Mouse (Mus musculus): ENCODE measurements around the gene Cldn34b2. TPM values are rescaled to one million over a fixed set of nuclear protein-coding genes. Genes with fewer than 3 reads are reported as not detected.
"Not testable (repeated sequence)": the region's sequence is repeated elsewhere in the genome, so short reads cannot be mapped to it uniquely, and the experiment has no call there.

The Cldn34b2 gene
- polyA plus RNA-seq, 1 experiment from 2014 or later = not detected

- WGBS = 59% methylated on average over 1 of the region's 1 CpGs
- no peak overlapping the region for H3K4me3 ChIP-seq (ENCODE audit: low read depth, low read length)
- H3K36me3 ChIP-seq (ENCODE audit: control insufficient read depth, insufficient read depth, low read length) = no peaks in the 10 kb centered on the region
- H3K4me2 ChIP-seq (replicated peaks; ENCODE audit: low read depth, low read length) = no peak overlapping the region
- no peaks in the 10 kb centered on the region for H3K27me3 ChIP-seq (ENCODE audit: control insufficient read depth, insufficient read depth, low read length)
- ATAC-seq (ENCODE audit: insufficient number of reproducible peaks, insufficient read depth, low FRiP score, low read depth) = no peak
- no peak overlapping the region for H3K27ac ChIP-seq (ENCODE audit: low read length)
- no peaks in the 10 kb centered on the region for H3K9me3 ChIP-seq (ENCODE audit: control insufficient read depth, low read depth, low read length)
- H3K9ac ChIP-seq (replicated peaks; ENCODE audit: low read depth, low read length) = no peak overlapping the region
- no peaks in the 10 kb centered on the region for H3K4me1 ChIP-seq (ENCODE audit: control insufficient read depth, insufficient read depth, low read length)
Measured at GRCm38 (mm10) chrX:155163553-155163952, 35.3 kb upstream of the Cldn34b2 start.

- no peak for ATAC-seq (ENCODE audit: insufficient number of reproducible peaks, insufficient read depth, low FRiP score, low read depth)
- H3K27me3 ChIP-seq (ENCODE audit: control insufficient read depth, insufficient read depth, low read length) = no peaks in the 10 kb centered on the region
Measured at GRCm38 (mm10) chrX:155151868-155152267, 23.7 kb upstream of the Cldn34b2 start.

GRCm38 (mm10) chrX:155144718-155145117, 16.5 kb upstream of the Cldn34b2 start:
- H3K27me3 ChIP-seq (ENCODE audit: control insufficient read depth, insufficient read depth, low read length) = no peaks in the 10 kb centered on the region
- no peak overlapping the region for H3K4me3 ChIP-seq (ENCODE audit: low read depth, low read length)
- H3K9ac ChIP-seq (replicated peaks; ENCODE audit: low read depth, low read length) = no peak overlapping the region
- H3K9me3 ChIP-seq (ENCODE audit: control insufficient read depth, low read depth, low read length) = no peaks in the 10 kb centered on the region
- no peak for ATAC-seq (ENCODE audit: insufficient number of reproducible peaks, insufficient read depth, low FRiP score, low read depth)
- no peaks in the 10 kb centered on the region for H3K36me3 ChIP-seq (ENCODE audit: control insufficient read depth, insufficient read depth, low read length)
- WGBS = 19% methylated on average over 3 of the region's 3 CpGs
- no peak overlapping the region for H3K4me2 ChIP-seq (replicated peaks; ENCODE audit: low read depth, low read length)
- no peak overlapping the region for H3K27ac ChIP-seq (ENCODE audit: low read length)
- H3K4me1 ChIP-seq (ENCODE audit: control insufficient read depth, insufficient read depth, low read length) = no peaks in the 10 kb centered on the region

More at GRCm38 (mm10) chrX:155151868-155152267, 23.7 kb upstream of the Cldn34b2 start:
- Histone ChIP-seq H3K4me3 (ENCODE audit: low read depth, low read length) (no peak overlapping the region), H3K9me3 (ENCODE audit: control insufficient read depth, low read depth, low read length) (no peaks in the 10 kb centered on the region), H3K4me1 (ENCODE audit: control insufficient read depth, insufficient read depth, low read length) (no peaks in the 10 kb centered on the region), H3K36me3 (ENCODE audit: control insufficient read depth, insufficient read depth, low read length) (no peaks in the 10 kb centered on the region), H3K9ac (replicated peaks; ENCODE audit: low read depth, low read length) (no peak overlapping the region), H3K27ac (ENCODE audit: low read length) (no peak overlapping the region), H3K4me2 (replicated peaks; ENCODE audit: low read depth, low read length) (no peak overlapping the region)
- WGBS = 71% methylated on average over 1 of the region's 1 CpGs

GRCm38 (mm10) chrX:155098024-155098423, 30.2 kb downstream of the Cldn34b2 start:
- no peaks in the 10 kb centered on the region for H3K4me1 ChIP-seq (ENCODE audit: control insufficient read depth, insufficient read depth, low read length)
- no peak overlapping the region for H3K9ac ChIP-seq (replicated peaks; ENCODE audit: low read depth, low read length)
- no peak overlapping the region for H3K27ac ChIP-seq (ENCODE audit: low read length)
- no peaks in the 10 kb centered on the region for H3K9me3 ChIP-seq (ENCODE audit: control insufficient read depth, low read depth, low read length)
- H3K27me3 ChIP-seq (ENCODE audit: control insufficient read depth, insufficient read depth, low read length) = no peaks in the 10 kb centered on the region
- H3K4me2 ChIP-seq (replicated peaks; ENCODE audit: low read depth, low read length) = no peak overlapping the region
- H3K36me3 ChIP-seq (ENCODE audit: control insufficient read depth, insufficient read depth, low read length) = no peaks in the 10 kb centered on the region
- H3K4me3 ChIP-seq (ENCODE audit: low read depth, low read length) = no peak overlapping the region
- no peak for ATAC-seq (ENCODE audit: insufficient number of reproducible peaks, insufficient read depth, low FRiP score, low read depth)

GRCm38 (mm10) chrX:155093566-155093965, 34.6 kb downstream of the Cldn34b2 start, which contains the start of gene Magea2:
Magea2 (minus strand) TSS chrX:155093666.
- H3K4me2 ChIP-seq (replicated peaks; ENCODE audit: low read depth, low read length); H3K27me3 ChIP-seq (ENCODE audit: control insufficient read depth, insufficient read depth, low read length); H3K9me3 ChIP-seq (ENCODE audit: control insufficient read depth, low read depth, low read length); H3K9ac ChIP-seq (replicated peaks; ENCODE audit: low read depth, low read length); H3K27ac ChIP-seq (ENCODE audit: low read length); H3K4me1 ChIP-seq (ENCODE audit: control insufficient read depth, insufficient read depth, low read length); H3K4me3 ChIP-seq (ENCODE audit: low read depth, low read length); ATAC-seq (ENCODE audit: insufficient number of reproducible peaks, insufficient read depth, low FRiP score, low read depth); H3K36me3 ChIP-seq (ENCODE audit: control insufficient read depth, insufficient read depth, low read length): not testable (repeated sequence)
- WGBS = 84% methylated on average over 3 of the region's 4 CpGs

- H3K9me3 ChIP-seq (ENCODE audit: control insufficient read depth, low read depth, low read length); H3K36me3 ChIP-seq (ENCODE audit: control insufficient read depth, insufficient read depth, low read length); H3K27ac ChIP-seq (ENCODE audit: low read length); H3K9ac ChIP-seq (replicated peaks; ENCODE audit: low read depth, low read length); H3K27me3 ChIP-seq (ENCODE audit: control insufficient read depth, insufficient read depth, low read length); ATAC-seq (ENCODE audit: insufficient number of reproducible peaks, insufficient read depth, low FRiP score, low read depth); H3K4me2 ChIP-seq (replicated peaks; ENCODE audit: low read depth, low read length); H3K4me3 ChIP-seq (ENCODE audit: low read depth, low read length); H3K4me1 ChIP-seq (ENCODE audit: control insufficient read depth, insufficient read depth, low read length): not testable (repeated sequence)
- WGBS = 100% methylated on average over 1 of the region's 2 CpGs
Measured at GRCm38 (mm10) chrX:155089693-155090092, 38.5 kb downstream of the Cldn34b2 start, which contains the start of gene Magea1. Magea1 (minus strand) TSS chrX:155089793.

Other genes starting within 250 kb of the Cldn34b2 start
- gene Cldn34b1, start 238.1 kb downstream of the Cldn34b2 start, polyA plus RNA-seq (2014; fragmentation: Nextera tagmentation; extraction: Ambion mirVana) = not detected in 2 replicates
- not detected in 2 replicates for gene Magea6, start 192.4 kb downstream of the Cldn34b2 start, polyA plus RNA-seq (2014; fragmentation: Nextera tagmentation; extraction: Ambion mirVana)
- gene Magea3, start 178.9 kb downstream of the Cldn34b2 start, polyA plus RNA-seq (2014; fragmentation: Nextera tagmentation; extraction: Ambion mirVana) = not detected in 2 replicates
- gene Magea8, start 132.6 kb downstream of the Cldn34b2 start, polyA plus RNA-seq (2014; fragmentation: Nextera tagmentation; extraction: Ambion mirVana) = not detected in 2 replicates
- not detected in 2 replicates for gene Magea5, start 65.3 kb downstream of the Cldn34b2 start, polyA plus RNA-seq (2014; fragmentation: Nextera tagmentation; extraction: Ambion mirVana)
- gene Magea1, start 38.6 kb downstream of the Cldn34b2 start, polyA plus RNA-seq (2014; fragmentation: Nextera tagmentation; extraction: Ambion mirVana) = not detected in 2 replicates
- gene Magea2, start 34.7 kb downstream of the Cldn34b2 start, polyA plus RNA-seq (2014; fragmentation: Nextera tagmentation; extraction: Ambion mirVana) = not detected in 2 replicates
- 154 and 163 TPM in 2 replicates for gene Sat1, start 88.0 kb upstream of the Cldn34b2 start, polyA plus RNA-seq (2014; fragmentation: Nextera tagmentation; extraction: Ambion mirVana)
- gene Acot9, start 134.0 kb upstream of the Cldn34b2 start, polyA plus RNA-seq (2014; fragmentation: Nextera tagmentation; extraction: Ambion mirVana) = 39.8 and 43.3 TPM in 2 replicates
- 376 and 384 TPM in 2 replicates for gene Prdx4, start 212.3 kb upstream of the Cldn34b2 start, polyA plus RNA-seq (2014; fragmentation: Nextera tagmentation; extraction: Ambion mirVana)

Measured in stomach, embryonic 14.5 days (tissue).